Comparison of ENCODE assay signal across 17 mouse cellular contexts in the genomic region with DNA sequence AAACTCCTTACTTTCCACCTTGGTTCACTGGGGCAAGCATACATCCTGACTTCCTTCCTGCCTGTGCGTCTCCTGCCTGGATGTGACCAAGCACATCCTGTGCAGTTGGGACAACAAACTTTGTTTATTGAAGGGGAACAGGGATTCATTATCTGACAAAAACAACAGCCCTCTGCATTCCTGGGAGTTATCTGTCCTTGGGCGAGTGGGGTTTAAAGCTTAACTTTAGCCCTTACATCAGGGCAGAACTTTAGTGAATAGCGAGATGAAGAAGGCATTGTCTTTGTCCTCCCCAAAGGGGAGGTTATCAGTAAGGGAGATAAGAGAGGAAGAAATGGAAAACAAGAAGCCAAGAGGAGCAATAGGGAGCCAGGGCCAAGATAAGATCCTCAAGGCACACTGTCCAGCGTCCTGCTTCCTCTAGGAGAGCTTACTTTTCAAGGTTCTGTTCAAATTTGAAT. TPM values are rescaled to one million over a fixed set of nuclear protein-coding genes. Genes with fewer than 3 reads are reported as not detected.
DNase-seq lines count a peak whose midpoint lies in the region; ATAC-seq and TF ChIP-seq lines count a peak whose summit lies in the region.
"Had no signal": no experiment of that assay in that cellular context is flagged by ENCODE, and none has a peak within 500 bp of the region (broad histone marks: within the 10 kb centered on the region; RNA-seq: fewer than 3 reads in every experiment).

No protein-coding gene starts in this region.

- TF ChIP-seq CTCF in kidney, adult 2 months (conservative IDR thresholded peaks at IDR 0.05; ENCODE audit: insufficient read depth, insufficient read length, low read depth, low read length) = no peak
- no peak for TF ChIP-seq CTCF in testis, adult 2 months (IDR thresholded peaks at IDR 0.05; ENCODE audit: control insufficient read depth, insufficient read depth, insufficient replicate concordance, low read depth, low read length)

- no peak overlapping the region for H3K4me3 ChIP-seq in kidney, adult 2 months (ENCODE audit: insufficient read depth, low read depth, low read length)
- H3K4me3 ChIP-seq in testis, adult 2 months (ENCODE audit: control insufficient read depth, low read depth, low read length) = no peak overlapping the region
- H3K4me3 ChIP-seq: forebrain, embryonic 12.5 days; hindbrain, embryonic 15.5 days; liver, embryonic 15.5 days had no signal

- H3K27me3 ChIP-seq in kidney, adult 2 months (replicated peaks; ENCODE audit: control insufficient read depth, insufficient read depth, low read length) = no peaks in the 10 kb centered on the region
- H3K27me3 ChIP-seq in testis, adult 2 months (ENCODE audit: control insufficient read depth, insufficient read depth, low read length) = no peaks in the 10 kb centered on the region
- H3K27me3 ChIP-seq: forebrain, embryonic 12.5 days; hindbrain, embryonic 15.5 days; liver, embryonic 15.5 days had no signal

- no peak for ATAC-seq in erythroblast, adult 5-6 weeks (replicated peaks; ENCODE audit: low FRiP score, poor library complexity, severe bottlenecking)
- ATAC-seq: activated CD4-positive, CD25-positive, alpha-beta regulatory T cell, adult 4 months had no signal

- H3K36me3 ChIP-seq in kidney, adult 2 months (ENCODE audit: control insufficient read depth, insufficient read depth, low read length) = no peaks in the 10 kb centered on the region
- no peaks in the 10 kb centered on the region for H3K36me3 ChIP-seq in testis, adult 2 months (ENCODE audit: control insufficient read depth, insufficient read depth, low read length)
- H3K36me3 ChIP-seq: forebrain, embryonic 12.5 days; G1E; hindbrain, embryonic 15.5 days; liver, embryonic 15.5 days had no signal

- peak; percentile 30 for DNase-seq in cerebellum, adult 9-10 months
- DNase-seq in cerebellum, postnatal 36 days = no peak
- DNase-seq in kidney, adult 2 months = peak; percentile 33
- no peak for DNase-seq in kidney, adult 11 months
- no peak for DNase-seq in testis, postnatal 10 days (ENCODE audit: low spot score)
- no peak for DNase-seq in thymus, postnatal 25 days
- DNase-seq: B cell, adult 2 months; gastrocnemius, postnatal 10 days; right cerebral cortex, adult 18-20 months; thymus, adult 2 months had no signal

- peak overlapping the region; percentile 10 for H3K27ac ChIP-seq in kidney, adult 2 months (ENCODE audit: insufficient read depth, low read depth, low read length)
- peak overlapping the region; percentile 2; the same call in 1 of the 2 replicates for H3K27ac ChIP-seq in testis, adult 2 months (ENCODE audit: control insufficient read depth, insufficient read depth, low read depth, low read length)
- H3K27ac ChIP-seq: forebrain, embryonic 12.5 days; hindbrain, embryonic 15.5 days; liver, embryonic 15.5 days had no signal

- 64% methylated on average over 4 of the region's 4 CpGs for WGBS in kidney, adult 2 months

- no peak for TF ChIP-seq POLR2A in kidney, adult 2 months (IDR thresholded peaks at IDR 0.05; ENCODE audit: low read depth, low read length)
- no peak for TF ChIP-seq POLR2A in testis, adult 2 months (IDR thresholded peaks at IDR 0.05; ENCODE audit: control insufficient read depth, low read depth, low read length)

- peaks cover 4% of the 10 kb centered on the region; the same call in 1 of the 2 replicates for H3K4me1 ChIP-seq in kidney, adult 2 months (ENCODE audit: control insufficient read depth, insufficient read depth, low read length)
- no peaks in the 10 kb centered on the region for H3K4me1 ChIP-seq in testis, adult 2 months (ENCODE audit: control insufficient read depth, insufficient read depth, low read length)
- H3K4me1 ChIP-seq: forebrain, embryonic 12.5 days; hindbrain, embryonic 15.5 days had no signal

RNA-seq across cellular contexts. Expression of gene Efcab2, which starts 3.0 kb away (rescaled TPM):
- 0.96 and 1.6 TPM in 2 replicates for polyA plus RNA-seq in kidney, adult 2 months (2012; rRNA removed)
- polyA plus RNA-seq in testis, adult 2 months (2012; rRNA removed) = 10.1 and 15.2 TPM in 2 replicates
- 2.7 and 3.3 TPM in 2 replicates for total RNA-seq in erythroblast, adult 5-6 weeks (2015; ENCODE audit: low replicate concordance)
- total RNA-seq in erythroblast, adult 5-6 weeks (2017; ENCODE audit: low replicate concordance) = 1.3 and 1.4 TPM in 2 replicates

Comparison
In these comparisons a context has a peak if more than half of its experiments do, and no peak if none do; other contexts are left out.
1. DNase-seq: peak in cerebellum, adult 9-10 months (single experiment) and kidney, adult 2 months (single experiment); none in cerebellum, postnatal 36 days (0 of 2), kidney, adult 11 months (single experiment), testis, postnatal 10 days (single experiment) and thymus, postnatal 25 days (single experiment).